Mouse (Mus musculus) heart, adult 9 months (tissue): ENCODE results near the gene Sptlc2.
A peak's percentile ranks its signal among the peaks of the same experiment; 100 is the strongest.
"Not testable (repeated sequence)": the region's sequence is repeated elsewhere in the genome, so short reads cannot be mapped to it uniquely, and the experiment has no call there.

Experiments
- DNase-seq, 2 experiments: peaks; one replicate each; pipeline ENCODE4 v3.0.0; 2022; ENCODE audit warnings: low spot score in 2 of 2

Gene Sptlc2

GRCm38 (mm10) chr12:87279350-87279749 lies 108.8 kb downstream of the Sptlc2 start:
- DNase-seq: no peak

- DNase-seq: no peak
These were observed 109.9 kb downstream of the Sptlc2 start for GRCm38 (mm10) chr12:87278118-87278730.

- not testable (repeated sequence) for DNase-seq
These were observed 110.9 kb downstream of the Sptlc2 start for GRCm38 (mm10) chr12:87277251-87277650.

- DNase-seq: no peak
These were observed 113.0 kb downstream of the Sptlc2 start for GRCm38 (mm10) chr12:87274853-87275831.

GRCm38 (mm10) chr12:87267682-87268081 lies 120.5 kb downstream of the Sptlc2 start:
- DNase-seq: no peak

- DNase-seq: no peak
These were observed 121.1 kb downstream of the Sptlc2 start for GRCm38 (mm10) chr12:87266827-87267603.

GRCm38 (mm10) chr12:87266108-87266826 lies 121.9 kb downstream of the Sptlc2 start, which contains the start of the genes Vipas39 and Ahsa1:
Gene Vipas39, minus strand, starts transcription at chr12:87266256.
Gene Ahsa1, plus strand, starts transcription at chr12:87266479.
- peak; percentile 93 to 96 for DNase-seq

- no peak for DNase-seq
These were observed 122.7 kb downstream of the Sptlc2 start for GRCm38 (mm10) chr12:87265444-87265843.

GRCm38 (mm10) chr12:87260562-87260961 lies 127.6 kb downstream of the Sptlc2 start:
- DNase-seq: no peak

GRCm38 (mm10) chr12:87256629-87257028 lies 131.5 kb downstream of the Sptlc2 start:
- no peak for DNase-seq
